Comparison of ENCODE assay signal across 15 mouse cellular contexts in genomic region chr1:167105916-167106315, GRCm38 (mm10).
"Had no signal": no experiment of that assay in that cellular context is flagged by ENCODE, and none has a peak within 500 bp of the region (broad histone marks: within the 10 kb centered on the region; RNA-seq: fewer than 3 reads in every experiment).

No protein-coding gene starts in this region.

- H3K27ac ChIP-seq: intestine, embryonic 15.5 days; left cerebral cortex, adult 2 months; limb, embryonic 12.5 days; liver, embryonic 12.5 days; macrophage; neural tube, embryonic 12.5 days had no signal

- ATAC-seq: intestine, embryonic 15.5 days; liver, embryonic 12.5 days had no signal

- H3K9ac ChIP-seq: intestine, embryonic 15.5 days; limb, embryonic 12.5 days; liver, embryonic 12.5 days; lung, embryonic 14.5 days; neural tube, embryonic 12.5 days had no signal

- H3K4me3 ChIP-seq: intestine, embryonic 15.5 days; left cerebral cortex, adult 2 months; limb, embryonic 12.5 days; liver, embryonic 12.5 days; megakaryocyte, embryonic 14.5 days; neural tube, embryonic 12.5 days had no signal

- H3K4me1 ChIP-seq: intestine, embryonic 15.5 days; liver, embryonic 12.5 days; megakaryocyte, embryonic 14.5 days; neural tube, embryonic 12.5 days had no signal

- H3K27me3 ChIP-seq: intestine, embryonic 15.5 days; limb, embryonic 12.5 days; liver, embryonic 12.5 days; neural tube, embryonic 12.5 days had no signal

- H3K9me3 ChIP-seq: intestine, embryonic 15.5 days; liver, embryonic 12.5 days; neural tube, embryonic 12.5 days had no signal

- DNase-seq: kidney, adult 18-20 months; kidney, postnatal 10 days; lung, embryonic 14.5 days; lung, postnatal 14 days; retina, postnatal 1 day; right cerebral cortex, postnatal 4 days; spleen, adult 18-20 months; thymus, postnatal 36 days had no signal

- H3K36me3 ChIP-seq: intestine, embryonic 15.5 days; limb, embryonic 12.5 days; liver, embryonic 12.5 days; neural tube, embryonic 12.5 days had no signal

- H3K4me2 ChIP-seq: intestine, embryonic 15.5 days; limb, embryonic 12.5 days; liver, embryonic 12.5 days; lung, embryonic 14.5 days; neural tube, embryonic 12.5 days had no signal
